ENCODE assay signal across 23 mouse cellular contexts in genomic region chr16:7076707-7077106, GRCm38 (mm10).
"Had no signal": no experiment of that assay in that cellular context is flagged by ENCODE, and none has a peak within 500 bp of the region (broad histone marks: within the 10 kb centered on the region; RNA-seq: fewer than 3 reads in every experiment).

No protein-coding gene starts in this region.

- H3K9ac ChIP-seq: heart, embryonic 12.5 days; hindbrain, embryonic 13.5 days; hindbrain, embryonic 15.5 days; kidney, embryonic 15.5 days; limb, embryonic 13.5 days; limb, embryonic 15.5 days; liver, embryonic 12.5 days; liver, embryonic 14.5 days had no signal

- H3K4me1 ChIP-seq: heart, embryonic 12.5 days; limb, embryonic 13.5 days; limb, embryonic 15.5 days; liver, embryonic 12.5 days had no signal

- H3K36me3 ChIP-seq: heart, embryonic 12.5 days; hindbrain, embryonic 13.5 days; hindbrain, embryonic 15.5 days; kidney, embryonic 15.5 days; limb, embryonic 13.5 days; limb, embryonic 15.5 days; liver, embryonic 12.5 days had no signal

- H3K4me3 ChIP-seq: heart, embryonic 12.5 days; hindbrain, embryonic 13.5 days; hindbrain, embryonic 15.5 days; kidney, embryonic 15.5 days; limb, embryonic 13.5 days; limb, embryonic 15.5 days; liver, embryonic 12.5 days had no signal

- DNase-seq: gastrocnemius, postnatal 10 days; gastrocnemius, postnatal 36 days; heart, adult 18-20 months; heart, postnatal 10 days; heart, postnatal 36 days; kidney, adult 11 months; kidney, adult 2 months; kidney, adult 9 months; kidney, postnatal 14 days; kidney, postnatal 36 days; layer of hippocampus, adult 9-11 months; layer of hippocampus, postnatal 36 days; left cerebral cortex, postnatal 4 days had no signal

- H3K27me3 ChIP-seq: heart, embryonic 12.5 days; hindbrain, embryonic 13.5 days; hindbrain, embryonic 15.5 days; kidney, embryonic 15.5 days; limb, embryonic 13.5 days; limb, embryonic 15.5 days; liver, embryonic 12.5 days had no signal

- H3K27ac ChIP-seq: hindbrain, embryonic 13.5 days; hindbrain, embryonic 15.5 days; hindbrain, postnatal 0 days; kidney, embryonic 15.5 days; kidney, postnatal 0 days; limb, embryonic 13.5 days; limb, embryonic 15.5 days; liver, embryonic 12.5 days; liver, embryonic 14.5 days had no signal
